ENCODE assay signal across 8 mouse cellular contexts in the genomic region with DNA sequence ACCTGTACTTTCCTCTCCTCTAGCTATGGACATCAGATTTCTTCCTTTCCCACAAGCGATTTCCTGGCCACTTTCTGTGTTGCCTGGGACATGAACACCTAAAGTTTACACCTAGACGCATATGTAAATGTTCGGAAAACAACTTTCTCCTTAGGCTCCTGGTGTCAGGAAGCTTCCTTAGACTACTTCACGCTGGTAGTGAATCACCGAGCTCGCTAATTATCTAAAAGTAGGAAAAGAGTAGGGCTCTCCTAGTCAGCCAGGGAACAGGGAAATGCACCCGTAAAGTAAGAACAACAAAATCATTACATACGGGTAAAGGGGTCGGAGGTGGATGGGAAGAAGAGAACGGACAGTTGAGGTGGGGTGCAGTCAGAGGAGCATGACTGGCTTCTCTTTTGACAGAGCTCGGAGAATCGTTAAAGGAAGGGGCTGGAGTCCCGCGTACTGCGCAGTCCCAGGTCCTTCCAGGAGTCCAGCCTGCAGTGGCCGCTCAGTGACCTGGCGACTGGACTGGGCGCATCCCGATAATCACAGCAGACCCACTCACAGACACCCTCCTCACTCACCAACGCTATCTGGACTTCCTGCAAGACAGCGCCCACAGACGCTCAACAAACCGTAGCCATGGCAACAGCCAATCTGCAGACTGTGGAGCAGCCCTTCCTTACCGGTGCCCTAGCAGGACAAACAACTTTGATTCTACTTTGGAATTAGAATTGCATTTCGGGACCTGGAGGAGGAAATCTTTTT. TPM values are rescaled to one million over a fixed set of nuclear protein-coding genes. Genes with fewer than 3 reads are reported as not detected.
A peak's percentile ranks its signal among the peaks of the same experiment; 100 is the strongest.
DNase-seq lines count a peak whose midpoint lies in the region; ATAC-seq and TF ChIP-seq lines count a peak whose summit lies in the region.
"Had no signal": no experiment of that assay in that cellular context is flagged by ENCODE, and none has a peak within 500 bp of the region (broad histone marks: within the 10 kb centered on the region; RNA-seq: fewer than 3 reads in every experiment).

A gene (minus strand): TSS at position 616 of the 753 bp plus-strand sequence.

- H3K27ac ChIP-seq in cortical plate, adult 2 months (ENCODE audit: insufficient read depth, low read length) = no peak within 1 kb of the TSS
- H3K27ac ChIP-seq in heart, embryonic 12.5 days (ENCODE audit: poor library complexity, severe bottlenecking) = no peak within 1 kb of the TSS

- H3K4me1 ChIP-seq in cortical plate, adult 2 months (ENCODE audit: control insufficient read depth, insufficient read depth, low read length) = no peaks in the 10 kb centered on the region; the same call in 1 of the 2 replicates
- no peaks in the 10 kb centered on the region for H3K4me1 ChIP-seq in heart, embryonic 12.5 days (replicated peaks)

- TF ChIP-seq CTCF in cortical plate, adult 2 months (IDR thresholded peaks at IDR 0.05; ENCODE audit: extremely low read depth, insufficient read depth, low read length) = no peak

- H3K27me3 ChIP-seq in heart, embryonic 12.5 days (replicated peaks) = no peaks in the 10 kb centered on the region
- H3K27me3 ChIP-seq in myocyte (ENCODE audit: control insufficient read depth, insufficient read depth, insufficient read length) = no peaks in the 10 kb centered on the region

- ATAC-seq in heart, embryonic 12.5 days (ENCODE audit: insufficient number of reproducible peaks, low FRiP score) = peak; percentile 90

- H3K4me3 ChIP-seq in cortical plate, adult 2 months (ENCODE audit: insufficient read depth, low read length) = peak within 1 kb of the TSS; percentile 35
- peak within 1 kb of the TSS; percentile 71 for H3K4me3 ChIP-seq in heart, embryonic 12.5 days
- H3K4me3 ChIP-seq in myocyte = no peak within 1 kb of the TSS

- peak within 1 kb of the TSS; percentile 82 for H3K4me2 ChIP-seq in heart, embryonic 12.5 days
- H3K4me2 ChIP-seq in myocyte (ENCODE audit: low read depth) = peak within 1 kb of the TSS; percentile 52

- WGBS in heart, embryonic 12.5 days = 5% methylated on average over 25 of the region's 25 CpGs

- no peak within 1 kb of the TSS for H3ac ChIP-seq in myocyte (ENCODE audit: control insufficient read depth, insufficient read length)

- H3K9ac ChIP-seq in heart, embryonic 12.5 days = peak within 1 kb of the TSS; percentile 61

- no peaks in the 10 kb centered on the region for H3K36me3 ChIP-seq in heart, embryonic 12.5 days
- no peaks in the 10 kb centered on the region for H3K36me3 ChIP-seq in myocyte (ENCODE audit: control insufficient read depth, insufficient read depth)

- no peaks in the 10 kb centered on the region for H3K9me3 ChIP-seq in heart, embryonic 12.5 days (replicated peaks)

- DNase-seq in adrenal gland, postnatal 36 days = peak; percentile 73 to 76
- peak; percentile 85 for DNase-seq in kidney, postnatal 10 days
- peak; percentile 33 for DNase-seq in liver
- peak; percentile 82 for DNase-seq in testis, postnatal 14 days (ENCODE audit: low spot score)

- no peak for TF ChIP-seq POLR2A in cortical plate, adult 2 months (IDR thresholded peaks at IDR 0.05; ENCODE audit: extremely low read depth, insufficient read depth, low read length)
- no peak for TF ChIP-seq POLR2A in myocyte (IDR thresholded peaks at IDR 0.05; ENCODE audit: insufficient read length, low read depth)

- no peaks in the 10 kb centered on the region for H3K79me2 ChIP-seq in myocyte (ENCODE audit: control insufficient read depth, insufficient read depth)

TF ChIP-seq in myocyte, 11 proteins besides CTCF, POLR2A, EP300 and RAD21:
- TF ChIP-seq SRF (IDR thresholded peaks at IDR 0.05; ENCODE audit: control insufficient read depth, insufficient read length, low read depth) (no peak), USF1 (IDR thresholded peaks at IDR 0.05; ENCODE audit: low read depth) (no peak), TCF3 (IDR thresholded peaks at IDR 0.05; ENCODE audit: insufficient read length, low read depth) (no peak), MAX (IDR thresholded peaks at IDR 0.05; ENCODE audit: low read depth) (no peak), E2F4 (IDR thresholded peaks at IDR 0.05; ENCODE audit: insufficient read depth) (no peak), MYOD1 (IDR thresholded peaks at IDR 0.05; ENCODE audit: control insufficient read depth in 1 of 3, insufficient read length in 2 of 3, low read depth in 2 of 3) (no peak), CEBPB (IDR thresholded peaks at IDR 0.05; ENCODE audit: insufficient read depth, poor library complexity, severe bottlenecking) (no peak), REST (IDR thresholded peaks at IDR 0.05; ENCODE audit: insufficient read depth, insufficient read length) (no peak), MYOG (IDR thresholded peaks at IDR 0.05; ENCODE audit: control insufficient read depth in 1 of 3, insufficient read depth in 1 of 3, insufficient read length in 2 of 3, low read depth in 2 of 3) (no peak), POLR2AphosphoS2 (IDR thresholded peaks at IDR 0.05; ENCODE audit: insufficient read length, low read depth) (no peak), TCF12 (IDR thresholded peaks at IDR 0.05; ENCODE audit: insufficient read depth, poor library complexity, severe bottlenecking) (no peak)
TF ChIP-seq in myocyte: peak in this region for 0.

RNA-seq across cellular contexts. Expression of the gene that starts here (rescaled TPM):
- total RNA-seq in adrenal gland, postnatal 36 days (2021) = under 1 TPM; 0.30 TPM
- polyA plus RNA-seq in cortical plate, adult 2 months (2012; rRNA removed) = 1.6 and 2.8 TPM in 2 replicates
- polyA plus RNA-seq in heart, embryonic 12.5 days (2016; fragmentation: Nextera tagmentation; extraction: Ambion mirVana) = 0.09 TPM in 1 of 2 replicates, not detected in the other
- not detected for polyA plus RNA-seq in myocyte (2012; fragmentation: generic; extraction: Trizol)
- total RNA-seq: heart, postnatal 36 days had no signal

Comparison
In these comparisons a context has a peak if more than half of its experiments do, and no peak if none do; other contexts are left out.
1. Peak in DNase-seq in adrenal gland, postnatal 36 days; RNA of the gene not detected or under 1 TPM.
2. Peak in ATAC-seq, H3K4me3 ChIP-seq, H3K9ac ChIP-seq and H3K4me2 ChIP-seq in heart, embryonic 12.5 days; RNA of the gene not detected or under 1 TPM.
3. DNase-seq: peak in every context shown above with its lines; median percentile 85 in kidney, postnatal 10 days; 82 in testis, postnatal 14 days; 74 in adrenal gland, postnatal 36 days; 33 in liver.